Mouse (Mus musculus) testis, postnatal 10 days (tissue): ENCODE measurements around the gene Nol6.

Experiments used
- DNase-seq: peaks from one replicate; pipeline ENCODE4 v3.0.0; 2021; ENCODE audit warnings: low spot score

Nol6 gene

GRCm38 (mm10) chr4:41124180-41124951, at the start of gene Nol6:
Gene Nol6 (minus strand): TSS chr4:41124455.
- peak; percentile 97 for DNase-seq

- no peak for DNase-seq
Measured at GRCm38 (mm10) chr4:41170970-41171369, 46.7 kb upstream of the Nol6 start.

- DNase-seq = peak; percentile 89
Measured at GRCm38 (mm10) chr4:41165693-41166475, 41.6 kb upstream of the Nol6 start.

- DNase-seq = no peak
Measured at GRCm38 (mm10) chr4:41164974-41165373, 40.7 kb upstream of the Nol6 start.

GRCm38 (mm10) chr4:41161232-41161631, 37.0 kb upstream of the Nol6 start:
- no peak for DNase-seq

GRCm38 (mm10) chr4:41158251-41158650, 34.0 kb upstream of the Nol6 start:
- no peak for DNase-seq

GRCm38 (mm10) chr4:41156961-41157360, 32.7 kb upstream of the Nol6 start:
- DNase-seq = no peak

GRCm38 (mm10) chr4:41153146-41153545, 28.9 kb upstream of the Nol6 start:
- DNase-seq = no peak

GRCm38 (mm10) chr4:41151186-41151585, 26.9 kb upstream of the Nol6 start:
- DNase-seq = no peak

- no peak for DNase-seq
Measured at GRCm38 (mm10) chr4:41149891-41150290, 25.6 kb upstream of the Nol6 start.

GRCm38 (mm10) chr4:41142601-41143000, 18.3 kb upstream of the Nol6 start:
- DNase-seq = no peak

- DNase-seq = no peak
Measured at GRCm38 (mm10) chr4:41140174-41140875, 16.1 kb upstream of the Nol6 start.

GRCm38 (mm10) chr4:41136811-41137210, 12.6 kb upstream of the Nol6 start:
- DNase-seq = no peak

GRCm38 (mm10) chr4:41136454-41136805, 12.2 kb upstream of the Nol6 start:
- DNase-seq = peak; percentile 53

- DNase-seq = peak; percentile 81
Measured at GRCm38 (mm10) chr4:41135711-41136453, 11.6 kb upstream of the Nol6 start, which contains the start of gene Ube2r2. Gene Ube2r2 (plus strand): TSS chr4:41135743.

- peak; percentile 91 for DNase-seq
Measured at GRCm38 (mm10) chr4:41134935-41135710, 10.9 kb upstream of the Nol6 start.

GRCm38 (mm10) chr4:41133529-41134291, 9.5 kb upstream of the Nol6 start:
- DNase-seq = no peak

GRCm38 (mm10) chr4:41132471-41132870, 8.2 kb upstream of the Nol6 start:
- no peak for DNase-seq

GRCm38 (mm10) chr4:41129836-41130235, 5.6 kb upstream of the Nol6 start:
- DNase-seq = no peak

GRCm38 (mm10) chr4:41129406-41129805, 5.2 kb upstream of the Nol6 start:
- peak; percentile 63 for DNase-seq
